Mouse (Mus musculus) liver, embryonic 11.5 days (tissue): ENCODE measurements around the gene Asns. TPM values are rescaled to one million over a fixed set of nuclear protein-coding genes. Genes with fewer than 3 reads are reported as not detected.
"Not testable (repeated sequence)": the region's sequence is repeated elsewhere in the genome, so short reads cannot be mapped to it uniquely, and the experiment has no call there.

Source experiments
- ATAC-seq: fragments of 200-750 bp; cut with Nextera tagmentation; replicated peaks from 2 replicates; pipeline ENCODE4 v1.8.0; 2017; ENCODE audit warnings: moderate number of reproducible peaks, mild to moderate bottlenecking, moderate TSS enrichment, moderate library complexity; ENCODE audit not compliant: low FRiP score
- DNase-seq: peaks from one replicate; pipeline ENCODE4 v3.0.0-alpha.2; 2017; ENCODE audit warnings: low spot score
- H3K27ac ChIP-seq: fragments of 300-500 bp; sonication (generic); 2 replicates; pipeline ENCODE4 v1.5.1; 2014; ENCODE audit warnings: mild to moderate bottlenecking, low read depth, low read length, control low read depth
- H3K27me3 ChIP-seq: fragments of 300-500 bp; sonication (generic); replicated peaks from 2 replicates; pipeline ENCODE4 v1.6.1; 2014; ENCODE audit warnings: low read length, mixed read lengths; ENCODE audit not compliant: control insufficient read depth, insufficient read depth
- H3K36me3 ChIP-seq: fragments of 300-500 bp; sonication (generic); 2 replicates; pipeline ENCODE4 v1.6.1; 2014; ENCODE audit warnings: mild to moderate bottlenecking, low read length, moderate library complexity, mixed read lengths; ENCODE audit not compliant: control insufficient read depth, insufficient read depth
- H3K4me1 ChIP-seq: fragments of 300-500 bp; sonication (generic); replicated peaks from 2 replicates; pipeline ENCODE4 v1.6.1; 2014; ENCODE audit warnings: low read length, mixed read lengths; ENCODE audit not compliant: control insufficient read depth, insufficient read depth
- H3K4me2 ChIP-seq: fragments of 300-500 bp; sonication (generic); 2 replicates; pipeline ENCODE4 v1.6.1; 2014; ENCODE audit warnings: mild to moderate bottlenecking, control low read depth, moderate library complexity
- H3K4me3 ChIP-seq: fragments of 300-500 bp; sonication (generic); 2 replicates; pipeline ENCODE4 v1.5.1; 2014; ENCODE audit warnings: low read depth, low read length, control low read depth
- H3K9ac ChIP-seq: fragments of 300-500 bp; sonication (generic); 2 replicates; pipeline ENCODE4 v1.6.1; 2014; ENCODE audit warnings: low read depth, low read length, control low read depth
- H3K9me3 ChIP-seq: fragments of 300-500 bp; sonication (generic); 2 replicates; pipeline ENCODE4 v1.6.1; 2016; ENCODE audit warnings: low read length, inconsistent platforms, mixed read lengths; ENCODE audit not compliant: control insufficient read depth
- WGBS: fragments of 180-500 bp; shearing (Covaris S2); extraction: QIAGEN DNeasy Blood & Tissue Kit; methylation state at CpG from one replicate; pipeline ENCODE4 v1.1.7; 2014; 5-methylcytosine and 5-hydroxymethylcytosine counted together
- polyA plus RNA-seq: library from polyadenylated mRNA; unstranded; fragments of >200 nt; fragmentation: Nextera tagmentation; extraction: Ambion mirVana; gene quantifications from 2 replicates; pipeline ENCODE4 v1.2.1, GENCODE M21; 2014

Gene Asns
- polyA plus RNA-seq, 1 experiment from 2014 or later: 501 TPM

- H3K4me3 ChIP-seq: no peak overlapping the region
- H3K4me2 ChIP-seq: no peak overlapping the region
- H3K27ac ChIP-seq: no peak overlapping the region
- ATAC-seq (peak; percentile 35; the same call in 1 of the 2 replicates), DNase-seq (no peak)
- no peaks in the 10 kb centered on the region for H3K4me1 ChIP-seq
- 67% methylated on average over 3 of the region's 3 CpGs for WGBS
- H3K9me3 ChIP-seq: no peaks in the 10 kb centered on the region
- H3K9ac ChIP-seq: no peak overlapping the region
- no peaks in the 10 kb centered on the region for H3K27me3 ChIP-seq
- H3K36me3 ChIP-seq: peaks cover 6% of the 10 kb centered on the region; the same call in 1 of the 2 replicates
Observed at GRCm38 (mm10) chr6:7671429-7671828, 21.6 kb downstream of the Asns start.

GRCm38 (mm10) chr6:7670588-7670987 is 22.5 kb downstream of the Asns start:
- Histone ChIP-seq H3K27ac (no peak overlapping the region), H3K9me3 (no peaks in the 10 kb centered on the region), H3K4me2 (no peak overlapping the region), H3K4me3 (no peak overlapping the region), H3K36me3 (peaks cover 4% of the 10 kb centered on the region; the same call in 1 of the 2 replicates), H3K4me1 (no peaks in the 10 kb centered on the region), H3K27me3 (no peaks in the 10 kb centered on the region), H3K9ac (no peak overlapping the region)
- no peak for DNase-seq
- 60% methylated on average over 3 of the region's 3 CpGs for WGBS
- ATAC-seq: no peak

GRCm38 (mm10) chr6:7669721-7670120 is 23.3 kb downstream of the Asns start:
- Histone ChIP-seq H3K4me2 (no peak overlapping the region), H3K36me3 (no peaks in the 10 kb centered on the region), H3K27me3 (no peaks in the 10 kb centered on the region), H3K9me3 (no peaks in the 10 kb centered on the region), H3K9ac (no peak overlapping the region), H3K4me3 (no peak overlapping the region), H3K27ac (no peak overlapping the region), H3K4me1 (no peaks in the 10 kb centered on the region)
- ATAC-seq (no peak), DNase-seq (no peak)
- WGBS: 88% methylated on average over 5 of the region's 5 CpGs

- H3K9me3 ChIP-seq: no peaks in the 10 kb centered on the region
- DNase-seq: no peak
- no peak for ATAC-seq
- no peaks in the 10 kb centered on the region for H3K4me1 ChIP-seq
- WGBS: 82% methylated on average over 5 of the region's 5 CpGs
- H3K27ac ChIP-seq: no peak overlapping the region
- no peak overlapping the region for H3K4me2 ChIP-seq
- no peak overlapping the region for H3K4me3 ChIP-seq
- H3K9ac ChIP-seq: no peak overlapping the region
- H3K27me3 ChIP-seq: no peaks in the 10 kb centered on the region
- no peaks in the 10 kb centered on the region for H3K36me3 ChIP-seq
Observed at GRCm38 (mm10) chr6:7668332-7668731, 24.7 kb downstream of the Asns start.

- ATAC-seq, H3K4me1 ChIP-seq, H3K9ac ChIP-seq, H3K27ac ChIP-seq, H3K36me3 ChIP-seq, H3K27me3 ChIP-seq, DNase-seq, H3K4me2 ChIP-seq, H3K9me3 ChIP-seq, H3K4me3 ChIP-seq: not testable (repeated sequence)
- WGBS: 62% methylated on average over 3 of the region's 4 CpGs
Observed at GRCm38 (mm10) chr6:7665902-7666301, 27.2 kb downstream of the Asns start.

- Histone ChIP-seq H3K4me2 (no peak overlapping the region), H3K4me1 (no peaks in the 10 kb centered on the region), H3K27ac (no peak overlapping the region), H3K27me3 (no peaks in the 10 kb centered on the region), H3K4me3 (no peak overlapping the region), H3K9me3 (no peaks in the 10 kb centered on the region), H3K9ac (no peak overlapping the region), H3K36me3 (no peaks in the 10 kb centered on the region)
- WGBS: 51% methylated on average over 4 of the region's 4 CpGs
- DNase-seq (no peak), ATAC-seq (no peak)
Observed at GRCm38 (mm10) chr6:7661455-7661854, 31.6 kb downstream of the Asns start.

GRCm38 (mm10) chr6:7660377-7661080 is 32.5 kb downstream of the Asns start:
- Histone ChIP-seq H3K4me1 (no peaks in the 10 kb centered on the region), H3K4me3 (no peak overlapping the region), H3K4me2 (no peak overlapping the region), H3K9me3 (no peaks in the 10 kb centered on the region), H3K27me3 (no peaks in the 10 kb centered on the region), H3K27ac (no peak overlapping the region), H3K9ac (no peak overlapping the region), H3K36me3 (no peaks in the 10 kb centered on the region)
- DNase-seq (no peak), ATAC-seq (no peak; the same call in 1 of the 2 replicates)
- WGBS: 60% methylated on average over 5 of the region's 5 CpGs

- Histone ChIP-seq H3K4me3 (no peak overlapping the region), H3K27ac (no peak overlapping the region), H3K9ac (no peak overlapping the region), H3K36me3 (no peaks in the 10 kb centered on the region), H3K4me2 (no peak overlapping the region), H3K4me1 (no peaks in the 10 kb centered on the region), H3K27me3 (no peaks in the 10 kb centered on the region), H3K9me3 (no peaks in the 10 kb centered on the region)
- DNase-seq: no peak
- WGBS: 80% methylated on average over 1 of the region's 1 CpGs
- ATAC-seq: no peak
Observed at GRCm38 (mm10) chr6:7656601-7657000, 36.5 kb downstream of the Asns start.

GRCm38 (mm10) chr6:7648458-7648857 is 44.6 kb downstream of the Asns start:
- no peak overlapping the region for H3K9ac ChIP-seq
- DNase-seq (no peak), ATAC-seq (no peak)
- H3K27me3 ChIP-seq: no peaks in the 10 kb centered on the region
- no peaks in the 10 kb centered on the region for H3K36me3 ChIP-seq
- H3K4me2 ChIP-seq: no peak overlapping the region
- H3K9me3 ChIP-seq: no peaks in the 10 kb centered on the region
- no peaks in the 10 kb centered on the region for H3K4me1 ChIP-seq
- H3K27ac ChIP-seq: no peak overlapping the region
- no peak overlapping the region for H3K4me3 ChIP-seq
